Mouse (Mus musculus) heart, postnatal 0 days (tissue): ENCODE measurements at regions not wholly inside any gene's neighbourhood (a gene's known extent, or its start where the extent isn't known, plus 50 kb on each side); places are given as distances from the start of the nearest gene placed in this dataset.
"Not testable (repeated sequence)": the region's sequence is repeated elsewhere in the genome, so short reads cannot be mapped to it uniquely, and the experiment has no call there.

ENCODE experiments used
- ATAC-seq: fragments of 200-750 bp; cut with Nextera tagmentation; 2 replicates; pipeline ENCODE4 v1.8.0; 2017; ENCODE audit warnings: low read depth, moderate number of reproducible peaks, moderate library complexity; ENCODE audit not compliant: insufficient read depth
- DNase-seq: peaks from one replicate; pipeline ENCODE4 v3.0.0-alpha.2; 2016; ENCODE audit warnings: low spot score
- H3K27ac ChIP-seq: fragments of 300-500 bp; sonication (generic); 2 replicates; pipeline ENCODE4 v1.5.1; 2014; ENCODE audit warnings: low read depth, mild to moderate bottlenecking
- H3K27me3 ChIP-seq: fragments of 300-500 bp; sonication (generic); 2 replicates; pipeline ENCODE4 v1.6.1; 2014; ENCODE audit warnings: low read length, mixed read lengths; ENCODE audit not compliant: control insufficient read depth, insufficient read depth
- H3K36me3 ChIP-seq: fragments of 300-500 bp; sonication (generic); replicated peaks from 2 replicates; pipeline ENCODE4 v1.6.1; 2014; ENCODE audit warnings: low read length, mixed read lengths; ENCODE audit not compliant: control insufficient read depth, insufficient read depth
- H3K4me1 ChIP-seq: fragments of 300-500 bp; sonication (generic); 2 replicates; pipeline ENCODE4 v1.6.1; 2014; ENCODE audit warnings: antibody characterized with exemption; ENCODE audit not compliant: control insufficient read depth, insufficient read depth
- H3K4me2 ChIP-seq: fragments of 300-500 bp; sonication (generic); 2 replicates; pipeline ENCODE4 v1.6.1; 2014; ENCODE audit warnings: low read depth, mild to moderate bottlenecking, low read length, moderate library complexity
- H3K4me3 ChIP-seq: fragments of 300-500 bp; sonication (generic); 2 replicates; pipeline ENCODE4 v1.5.1; 2014; ENCODE audit warnings: low read depth, low read length
- H3K9ac ChIP-seq: fragments of 300-500 bp; sonication (generic); replicated peaks from 2 replicates; pipeline ENCODE4 v1.6.1; 2014; ENCODE audit warnings: low read depth, low read length, mixed read lengths
- H3K9me3 ChIP-seq: fragments of 300-500 bp; sonication (generic); replicated peaks from 2 replicates; pipeline ENCODE4 v1.6.1; 2016; ENCODE audit warnings: low read length; ENCODE audit not compliant: control insufficient read depth
- CTCF ChIP-seq: IDR thresholded peaks from 2 replicates; pipeline ENCODE4 v1.5.1; 2016; ENCODE audit warnings: antibody characterized with exemption, control low read depth, low read depth
- EP300 ChIP-seq: IDR thresholded peaks from 2 replicates; pipeline ENCODE4 v1.6.1; 2016; ENCODE audit warnings: antibody characterized with exemption, low read depth
- WGBS: fragments of 180-500 bp; shearing (Covaris S2); extraction: QIAGEN DNeasy Blood & Tissue Kit; methylation state at CpG from one replicate; pipeline ENCODE4 v1.1.7; 2014; 5-methylcytosine and 5-hydroxymethylcytosine counted together

GRCm38 (mm10) chr11:12558176-12558575 lies 93.4 kb upstream of the Cobl start:
- Histone ChIP-seq H3K27me3 (no peaks in the 10 kb centered on the region), H3K4me2 (no peak overlapping the region), H3K4me3 (no peak overlapping the region), H3K36me3 (no peaks in the 10 kb centered on the region), H3K4me1 (no peaks in the 10 kb centered on the region), H3K9ac (no peak overlapping the region), H3K9me3 (no peaks in the 10 kb centered on the region), H3K27ac (no peak overlapping the region)
- WGBS, result 68% methylated on average over 8 of the region's 8 CpGs
- ATAC-seq (no peak), DNase-seq (no peak)
- TF ChIP-seq CTCF, result no peak
- TF ChIP-seq EP300, result no peak

DNA sequence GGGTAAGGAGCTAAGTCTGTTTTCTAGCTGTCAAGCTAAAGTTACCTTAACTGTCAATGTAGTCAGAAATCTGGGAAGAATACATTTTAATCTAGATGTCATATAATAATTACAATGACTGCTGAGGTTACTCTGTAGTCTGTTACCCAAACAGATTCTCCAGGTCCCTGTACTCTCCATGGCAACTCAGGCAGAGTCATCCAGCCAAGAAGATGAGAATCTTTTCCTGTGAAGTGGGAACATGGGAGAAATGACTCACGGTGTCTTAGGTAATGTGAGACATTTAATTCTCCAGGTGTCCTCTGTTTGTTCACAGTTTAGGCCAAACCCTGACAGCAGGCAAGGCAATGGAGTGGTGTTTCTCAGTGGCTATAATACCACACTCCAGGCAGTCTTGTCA lies 81.0 kb upstream of the Cobl start:
- Histone ChIP-seq H3K27ac (no peak overlapping the region), H3K4me1 (no peaks in the 10 kb centered on the region), H3K9ac (no peak overlapping the region), H3K4me3 (no peak overlapping the region), H3K9me3 (no peaks in the 10 kb centered on the region), H3K36me3 (no peaks in the 10 kb centered on the region), H3K27me3 (no peaks in the 10 kb centered on the region), H3K4me2 (no peak overlapping the region)
- TF ChIP-seq EP300 (no peak), CTCF (no peak)
- no peak for ATAC-seq
- 88% methylated on average over 1 of the region's 1 CpGs for WGBS
- DNase-seq, result no peak

GRCm38 (mm10) chr11:12543042-12543441 lies 78.3 kb upstream of the Cobl start:
- H3K4me2 ChIP-seq, result no peak overlapping the region
- WGBS, result 59% methylated on average over 1 of the region's 1 CpGs
- no peak for DNase-seq

GRCm38 (mm10) chr11:12540333-12540870 lies 75.6 kb upstream of the Cobl start:
- Histone ChIP-seq H3K9ac (no peak overlapping the region), H3K4me1 (no peaks in the 10 kb centered on the region), H3K4me3 (no peak overlapping the region), H3K27ac (no peak overlapping the region), H3K9me3 (no peaks in the 10 kb centered on the region), H3K36me3 (no peaks in the 10 kb centered on the region), H3K4me2 (no peak overlapping the region), H3K27me3 (no peaks in the 10 kb centered on the region)
- 53% methylated on average over 5 of the region's 5 CpGs for WGBS
- peak; percentile 11 for DNase-seq
- TF ChIP-seq EP300 (no peak), CTCF (peak; percentile 40)
- ATAC-seq, result no peak

More at GRCm38 (mm10) chr11:12543042-12543441, 78.3 kb upstream of the Cobl start:
- no peaks in the 10 kb centered on the region for H3K4me1 ChIP-seq
- H3K27ac ChIP-seq, result no peak overlapping the region
- H3K9ac ChIP-seq, result no peak overlapping the region
- ATAC-seq, result no peak
- H3K9me3 ChIP-seq, result no peaks in the 10 kb centered on the region
- no peaks in the 10 kb centered on the region for H3K27me3 ChIP-seq
- no peak for TF ChIP-seq EP300
- peak; percentile 53 for TF ChIP-seq CTCF
- H3K36me3 ChIP-seq, result no peaks in the 10 kb centered on the region
- no peak overlapping the region for H3K4me3 ChIP-seq

- no peaks in the 10 kb centered on the region for H3K4me1 ChIP-seq
- no peak overlapping the region for H3K9ac ChIP-seq
- H3K4me2 ChIP-seq, result no peak overlapping the region
- DNase-seq, result no peak
- no peaks in the 10 kb centered on the region for H3K9me3 ChIP-seq
- ATAC-seq, result no peak
- H3K36me3 ChIP-seq, result no peaks in the 10 kb centered on the region
- no peak overlapping the region for H3K27ac ChIP-seq
- 43% methylated on average over 2 of the region's 2 CpGs for WGBS
- TF ChIP-seq EP300, result no peak
- TF ChIP-seq CTCF, result no peak
- no peak overlapping the region for H3K4me3 ChIP-seq
- H3K27me3 ChIP-seq, result no peaks in the 10 kb centered on the region
Measured at GRCm38 (mm10) chr11:12535063-12535462, 70.3 kb upstream of the Cobl start.

DNA sequence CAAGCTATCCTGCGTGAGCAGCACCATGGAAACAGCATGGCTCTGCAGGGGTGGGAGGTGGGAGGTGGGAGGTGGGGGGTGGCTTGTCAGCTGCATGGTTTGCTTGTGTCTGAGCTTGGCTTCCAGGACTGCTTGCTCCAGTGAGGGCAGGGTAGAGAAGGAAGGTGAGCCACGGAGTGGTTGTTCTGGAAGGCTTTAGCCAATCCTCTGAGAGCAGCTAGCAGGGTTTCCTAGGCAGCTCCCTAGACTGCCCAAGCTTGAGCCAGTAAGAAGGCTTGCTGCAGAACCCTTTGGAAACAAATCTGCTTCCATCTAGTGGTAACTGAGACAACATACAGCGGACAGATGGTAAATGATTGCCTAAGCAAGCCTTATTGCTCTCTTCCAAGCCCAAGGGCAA lies 67.5 kb upstream of the Cobl start:
- no peak overlapping the region for H3K4me2 ChIP-seq
- H3K27me3 ChIP-seq, result no peaks in the 10 kb centered on the region
- no peak overlapping the region for H3K4me3 ChIP-seq
- ATAC-seq (peak; percentile 91), DNase-seq (peak; percentile 81)
- 17% methylated on average over 3 of the region's 3 CpGs for WGBS
- TF ChIP-seq EP300, result no peak
- peak; percentile 79 for TF ChIP-seq CTCF
- no peaks in the 10 kb centered on the region for H3K36me3 ChIP-seq
- H3K9me3 ChIP-seq, result no peaks in the 10 kb centered on the region
- H3K27ac ChIP-seq, result no peak overlapping the region
- no peaks in the 10 kb centered on the region for H3K4me1 ChIP-seq
- no peak overlapping the region for H3K9ac ChIP-seq

- DNase-seq, H3K9ac ChIP-seq, ATAC-seq, H3K27me3 ChIP-seq, H3K27ac ChIP-seq, H3K4me2 ChIP-seq, H3K9me3 ChIP-seq, H3K4me1 ChIP-seq, H3K36me3 ChIP-seq, H3K4me3 ChIP-seq: not testable (repeated sequence)
- WGBS, result 73% methylated on average over 2 of the region's 2 CpGs
Measured at GRCm38 (mm10) chr11:12522063-12522462, 57.3 kb upstream of the Cobl start.
